Mouse (Mus musculus) intestine, embryonic 16.5 days (tissue): ENCODE results near the gene Grin2b. TPM values are rescaled to one million over a fixed set of nuclear protein-coding genes. Genes with fewer than 3 reads are reported as not detected.

Experiments used
- ATAC-seq: fragments of 200-750 bp; cut with Nextera tagmentation; 2 replicates; pipeline ENCODE4 v1.8.0; 2017; ENCODE audit warnings: moderate TSS enrichment, moderate library complexity
- H3K27ac ChIP-seq: fragments of 300-500 bp; sonication (generic); 2 replicates; pipeline ENCODE4 v1.5.1; 2014; ENCODE audit warnings: mild to moderate bottlenecking, low read length
- H3K27me3 ChIP-seq: fragments of 300-500 bp; sonication (generic); replicated peaks from 2 replicates; pipeline ENCODE4 v1.6.1; 2014; ENCODE audit warnings: low read length, control low read depth, mixed read lengths; ENCODE audit not compliant: control insufficient read depth, insufficient read depth
- H3K36me3 ChIP-seq: fragments of 300-500 bp; sonication (generic); 2 replicates; pipeline ENCODE4 v1.6.1; 2014; ENCODE audit warnings: low read length, control low read depth; ENCODE audit not compliant: control insufficient read depth, insufficient read depth
- H3K4me1 ChIP-seq: fragments of 300-500 bp; sonication (generic); 2 replicates; pipeline ENCODE4 v1.6.1; 2014; ENCODE audit warnings: low read length, control low read depth, mixed read lengths; ENCODE audit not compliant: control insufficient read depth, insufficient read depth
- H3K4me2 ChIP-seq: fragments of 300-500 bp; sonication (generic); 2 replicates; pipeline ENCODE4 v1.6.1; 2014; ENCODE audit warnings: low read depth, low read length, control low read depth
- H3K4me3 ChIP-seq: fragments of 300-500 bp; sonication (generic); 2 replicates; pipeline ENCODE4 v1.5.1; 2014; ENCODE audit warnings: mild to moderate bottlenecking, low read length
- H3K9ac ChIP-seq: fragments of 300-500 bp; sonication (generic); 2 replicates; pipeline ENCODE4 v1.6.1; 2014; ENCODE audit warnings: low read depth, low read length
- H3K9me3 ChIP-seq: fragments of 300-500 bp; sonication (generic); 2 replicates; pipeline ENCODE4 v1.6.1; 2016; ENCODE audit warnings: low read length, control low read depth; ENCODE audit not compliant: control insufficient read depth
- WGBS: fragments of 180-500 bp; shearing (Covaris S2); extraction: QIAGEN DNeasy Blood & Tissue Kit; methylation state at CpG from one replicate; pipeline ENCODE4 v1.1.7; 2014; 5-methylcytosine and 5-hydroxymethylcytosine counted together
- polyA plus RNA-seq: library from polyadenylated mRNA; unstranded; fragments of >200 nt; fragmentation: Nextera tagmentation; extraction: Ambion mirVana; gene quantifications from 2 replicates; pipeline ENCODE4 v1.2.1, GENCODE M21; 2015

Gene Grin2b
- polyA plus RNA-seq, 1 experiment from 2014 or later: not detected

DNA sequence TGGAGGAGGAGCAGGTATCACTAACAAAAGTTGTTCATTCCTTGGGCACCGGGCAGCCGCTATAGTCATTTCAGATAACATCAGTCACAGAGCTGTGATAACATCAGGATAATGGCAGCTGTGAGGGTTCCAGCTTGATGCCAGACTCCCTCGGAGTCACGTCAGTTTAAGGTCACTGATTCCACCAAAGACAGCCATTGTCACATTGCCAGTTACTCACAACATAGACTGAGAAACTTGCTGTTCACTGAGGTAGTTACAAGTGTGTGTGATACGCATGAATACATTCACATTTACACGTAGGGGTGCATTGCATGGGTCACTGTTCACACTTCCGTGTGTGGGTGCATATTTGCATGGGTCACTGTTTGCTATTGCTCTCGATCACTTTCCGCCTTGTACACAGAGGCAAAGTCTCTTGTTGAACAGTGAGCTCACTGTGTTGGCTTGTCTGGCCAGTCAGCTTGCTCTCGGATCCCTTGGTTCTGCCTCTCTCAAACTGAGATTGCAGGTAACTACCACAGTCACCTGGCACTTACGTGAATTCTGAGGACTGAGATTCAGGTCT, 383.6 kb downstream of the Grin2b start:
- H3K4me3 ChIP-seq: no peak overlapping the region
- no peaks in the 10 kb centered on the region for H3K4me1 ChIP-seq
- no peak overlapping the region for H3K4me2 ChIP-seq
- 79% methylated on average over 11 of the region's 11 CpGs for WGBS
- no peaks in the 10 kb centered on the region for H3K36me3 ChIP-seq
- H3K9me3 ChIP-seq: no peaks in the 10 kb centered on the region
- H3K9ac ChIP-seq: no peak overlapping the region
- no peak overlapping the region for H3K27ac ChIP-seq
- no peaks in the 10 kb centered on the region for H3K27me3 ChIP-seq
- no peak for ATAC-seq

DNA sequence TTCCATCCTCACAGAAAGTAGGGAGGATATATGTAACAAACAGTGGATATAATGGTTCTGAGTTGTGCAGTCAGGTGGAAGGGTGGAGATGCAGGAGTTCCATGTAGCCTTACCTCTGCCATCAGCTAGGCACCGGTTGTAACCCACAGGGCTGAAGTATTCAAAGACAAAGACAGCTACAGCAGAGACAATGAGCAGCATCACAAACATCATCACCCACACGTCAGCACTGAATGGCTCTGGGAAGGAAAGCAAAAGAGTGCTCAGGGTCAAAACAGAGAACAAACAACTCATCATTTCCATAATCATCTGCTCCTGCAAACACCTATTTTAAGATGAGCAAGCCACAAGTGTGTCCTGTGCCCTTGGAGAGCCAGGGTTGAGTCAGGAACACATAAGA, 398.6 kb downstream of the Grin2b start:
- Histone ChIP-seq H3K4me1 (no peaks in the 10 kb centered on the region), H3K36me3 (no peaks in the 10 kb centered on the region), H3K9ac (no peak overlapping the region), H3K27me3 (no peaks in the 10 kb centered on the region), H3K4me3 (no peak overlapping the region), H3K9me3 (no peaks in the 10 kb centered on the region), H3K27ac (no peak overlapping the region), H3K4me2 (no peak overlapping the region)
- no peak for ATAC-seq
- 80% methylated on average over 2 of the region's 2 CpGs for WGBS

DNA sequence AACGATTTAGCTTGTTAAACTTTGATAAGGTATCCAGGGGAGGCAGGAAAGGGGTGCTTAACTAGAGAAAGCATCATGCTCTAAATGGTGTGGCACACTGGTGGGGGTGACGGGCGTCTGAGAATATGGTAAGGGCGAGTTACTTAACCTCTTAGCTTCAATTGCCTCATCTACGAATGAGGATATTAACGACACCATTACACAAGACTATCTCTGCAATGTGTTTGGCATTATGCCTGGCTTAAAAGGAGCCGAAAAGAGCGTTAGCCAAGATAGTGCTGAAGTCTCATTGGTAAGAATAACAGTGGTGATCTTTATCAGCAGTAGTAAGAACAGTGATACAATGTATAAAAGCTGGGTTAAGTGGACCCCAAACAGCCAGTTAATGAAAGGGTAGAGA, 405.7 kb downstream of the Grin2b start:
- WGBS: 77% methylated on average over 8 of the region's 8 CpGs
- ATAC-seq: no peak

DNA sequence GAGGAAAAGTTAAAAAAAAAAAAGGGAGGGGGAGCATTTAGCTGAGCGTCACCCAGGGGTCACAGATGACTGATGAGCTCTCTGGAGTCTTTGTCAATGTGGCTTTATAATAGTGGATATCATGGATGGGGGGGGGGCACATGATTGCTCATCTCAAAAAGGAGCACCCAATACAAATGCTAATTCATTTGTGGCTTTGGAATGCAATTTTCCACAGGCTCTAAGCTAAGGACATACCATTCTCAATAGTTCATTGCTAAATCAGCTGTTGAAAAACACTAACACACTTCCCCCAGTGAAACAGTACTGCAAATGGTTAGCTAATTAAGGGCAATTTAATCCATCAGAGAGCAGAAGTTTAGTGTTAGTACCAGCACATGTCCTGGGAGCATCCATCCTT, 414.6 kb downstream of the Grin2b start:
- Histone ChIP-seq H3K36me3 (no peaks in the 10 kb centered on the region), H3K4me3 (no peak overlapping the region), H3K27ac (no peak overlapping the region), H3K27me3 (no peaks in the 10 kb centered on the region), H3K9ac (no peak overlapping the region), H3K9me3 (no peaks in the 10 kb centered on the region), H3K4me1 (no peaks in the 10 kb centered on the region), H3K4me2 (no peak overlapping the region)
- ATAC-seq: no peak
- WGBS: 52% methylated on average over 1 of the region's 1 CpGs

More for the DNA sequence above, 405.7 kb downstream of the Grin2b start:
- Histone ChIP-seq H3K27ac (no peak overlapping the region), H3K9ac (no peak overlapping the region), H3K36me3 (no peaks in the 10 kb centered on the region), H3K9me3 (no peaks in the 10 kb centered on the region), H3K4me2 (no peak overlapping the region), H3K4me1 (no peaks in the 10 kb centered on the region), H3K27me3 (no peaks in the 10 kb centered on the region), H3K4me3 (no peak overlapping the region)

DNA sequence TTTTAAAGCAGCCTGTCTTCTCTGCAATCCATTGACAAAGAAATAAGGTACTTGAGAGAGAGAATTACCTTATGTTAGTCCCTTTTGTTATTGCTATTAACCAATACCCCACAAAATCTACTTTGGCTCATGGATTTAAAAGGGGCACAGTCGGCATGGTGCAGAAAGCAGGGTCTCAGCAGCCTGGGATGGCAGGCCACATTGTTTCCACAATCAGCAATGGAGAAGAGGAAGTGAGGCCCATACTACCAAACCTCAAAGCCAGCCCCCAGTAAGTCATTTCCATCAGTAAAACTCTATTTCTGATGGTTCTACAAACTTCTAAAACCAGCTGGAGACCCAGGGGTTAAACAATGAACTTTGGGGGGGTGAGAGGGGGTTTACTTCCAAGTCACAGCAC, 417.2 kb downstream of the Grin2b start:
- Histone ChIP-seq H3K4me2 (no peak overlapping the region), H3K4me3 (no peak overlapping the region), H3K9ac (no peak overlapping the region), H3K27me3 (no peaks in the 10 kb centered on the region), H3K9me3 (no peaks in the 10 kb centered on the region), H3K4me1 (no peaks in the 10 kb centered on the region), H3K36me3 (no peaks in the 10 kb centered on the region), H3K27ac (no peak overlapping the region)
- no peak for ATAC-seq
- WGBS: 72% methylated on average over 1 of the region's 1 CpGs

DNA sequence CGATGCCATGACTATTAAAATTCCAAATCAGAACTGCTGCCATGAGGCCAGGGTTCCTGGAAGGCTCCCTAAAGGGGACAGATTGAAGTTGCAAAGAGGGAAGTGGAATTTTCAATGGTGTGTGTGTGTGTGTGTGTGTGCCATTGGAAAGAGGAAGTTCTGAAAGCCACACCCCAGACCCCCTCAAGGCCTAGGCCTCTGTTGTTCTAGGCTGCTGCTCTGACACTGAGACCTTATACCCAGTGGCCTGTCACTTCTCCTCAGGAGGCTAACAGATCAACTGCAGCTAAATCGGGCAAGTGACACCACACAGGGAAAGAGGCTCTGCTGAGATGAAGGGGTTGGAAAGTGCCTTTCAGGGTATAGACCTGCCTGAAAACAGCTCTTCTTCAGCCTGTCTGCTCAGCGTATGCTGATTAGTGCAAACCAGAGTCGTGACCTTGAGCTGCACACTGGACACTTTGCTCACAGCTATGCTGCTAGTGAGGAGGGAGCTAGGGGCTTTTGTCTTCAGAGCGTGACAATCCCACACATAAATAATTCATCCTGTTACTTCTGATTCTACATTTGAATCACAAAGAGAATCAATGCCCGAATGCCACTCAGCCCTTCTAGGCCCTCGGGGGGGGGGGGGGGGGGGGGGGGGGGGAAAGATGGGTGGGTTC, 424.8 kb downstream of the Grin2b start:
- WGBS: 73% methylated on average over 6 of the region's 7 CpGs
- Histone ChIP-seq H3K27me3 (no peaks in the 10 kb centered on the region), H3K9ac (no peak overlapping the region), H3K4me1 (no peaks in the 10 kb centered on the region), H3K27ac (no peak overlapping the region), H3K9me3 (no peaks in the 10 kb centered on the region), H3K4me3 (no peak overlapping the region), H3K4me2 (no peak overlapping the region), H3K36me3 (no peaks in the 10 kb centered on the region)
- no peak for ATAC-seq

DNA sequence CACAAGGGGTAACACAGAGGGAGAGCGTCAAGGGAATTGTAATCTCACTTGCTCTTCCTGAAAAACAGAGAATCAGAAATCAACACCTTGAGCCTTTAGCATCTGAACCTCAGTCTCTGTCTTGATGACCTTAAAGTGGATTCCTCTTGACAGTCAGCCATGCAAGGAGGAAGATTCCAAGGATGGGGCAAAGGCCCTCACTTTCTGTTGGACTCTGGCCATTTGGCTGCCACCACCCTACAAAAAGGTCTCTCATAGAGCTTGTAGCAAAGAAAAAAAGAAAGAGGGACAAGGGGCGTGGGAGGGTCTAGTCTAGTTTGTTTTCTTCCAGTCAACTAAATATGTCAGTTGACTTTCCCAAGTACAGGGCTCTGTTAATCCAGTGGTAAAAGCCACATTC, 427.7 kb downstream of the Grin2b start:
- Histone ChIP-seq H3K27me3 (no peaks in the 10 kb centered on the region), H3K36me3 (no peaks in the 10 kb centered on the region), H3K4me3 (no peak overlapping the region), H3K27ac (no peak overlapping the region), H3K9me3 (no peaks in the 10 kb centered on the region), H3K9ac (no peak overlapping the region), H3K4me1 (no peaks in the 10 kb centered on the region), H3K4me2 (no peak overlapping the region)
- ATAC-seq: no peak
- WGBS: 77% methylated on average over 2 of the region's 2 CpGs

DNA sequence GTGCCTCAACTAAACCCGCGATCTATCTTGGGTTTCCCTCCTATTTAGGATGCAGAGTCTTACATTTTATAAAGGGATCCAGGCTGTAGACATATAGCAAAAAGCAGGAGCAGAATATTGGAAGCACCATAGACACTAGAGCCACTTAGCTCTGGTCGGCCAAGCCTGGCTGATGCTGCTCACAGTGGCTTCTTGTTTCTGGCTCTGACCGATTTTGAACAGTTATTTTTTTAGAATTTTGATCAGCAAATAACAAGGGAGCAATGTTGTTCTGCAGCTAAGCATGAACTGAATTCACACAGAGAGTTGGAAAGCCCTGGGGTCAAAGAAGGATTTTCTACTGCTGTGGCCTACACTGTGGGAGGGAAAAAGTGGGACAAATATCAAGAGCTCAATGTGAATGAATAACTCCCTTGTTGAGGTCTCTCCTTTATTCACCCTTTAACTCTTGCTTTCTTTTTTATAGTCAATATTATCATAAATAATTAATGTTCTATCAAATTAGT, 439.0 kb downstream of the Grin2b start:
- H3K4me2 ChIP-seq: no peak overlapping the region
- no peaks in the 10 kb centered on the region for H3K4me1 ChIP-seq
- no peaks in the 10 kb centered on the region for H3K27me3 ChIP-seq
- no peaks in the 10 kb centered on the region for H3K9me3 ChIP-seq
- ATAC-seq: no peak
- no peak overlapping the region for H3K9ac ChIP-seq
- H3K27ac ChIP-seq: no peak overlapping the region
- WGBS: 96% methylated on average over 4 of the region's 4 CpGs
- no peak overlapping the region for H3K4me3 ChIP-seq
- no peaks in the 10 kb centered on the region for H3K36me3 ChIP-seq

DNA sequence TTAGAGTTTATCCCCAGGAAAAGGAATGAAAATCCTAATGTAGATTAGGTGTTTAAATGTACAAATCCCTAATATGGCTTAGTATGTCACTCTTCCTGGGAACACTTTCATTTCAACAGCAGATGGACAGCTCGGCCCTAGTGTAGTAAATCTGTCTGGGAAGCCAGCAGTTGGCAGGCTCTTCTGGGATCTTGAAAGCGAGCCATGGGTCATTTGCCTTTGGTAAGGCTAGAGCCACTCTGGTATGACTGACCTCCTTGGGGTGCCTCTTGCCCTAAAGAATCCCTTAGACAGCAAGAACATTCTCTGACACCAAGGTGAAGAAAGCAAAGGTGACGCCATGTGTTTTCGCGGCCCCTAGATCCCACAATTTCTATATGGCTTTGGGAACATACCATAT, 446.2 kb downstream of the Grin2b start:
- H3K9ac ChIP-seq: no peak overlapping the region
- WGBS: 91% methylated on average over 5 of the region's 5 CpGs
- no peak for ATAC-seq
- no peaks in the 10 kb centered on the region for H3K9me3 ChIP-seq
- no peaks in the 10 kb centered on the region for H3K4me1 ChIP-seq
- H3K27me3 ChIP-seq: no peaks in the 10 kb centered on the region
- no peak overlapping the region for H3K4me2 ChIP-seq
- no peaks in the 10 kb centered on the region for H3K36me3 ChIP-seq
- H3K4me3 ChIP-seq: no peak overlapping the region
- H3K27ac ChIP-seq: no peak overlapping the region

DNA sequence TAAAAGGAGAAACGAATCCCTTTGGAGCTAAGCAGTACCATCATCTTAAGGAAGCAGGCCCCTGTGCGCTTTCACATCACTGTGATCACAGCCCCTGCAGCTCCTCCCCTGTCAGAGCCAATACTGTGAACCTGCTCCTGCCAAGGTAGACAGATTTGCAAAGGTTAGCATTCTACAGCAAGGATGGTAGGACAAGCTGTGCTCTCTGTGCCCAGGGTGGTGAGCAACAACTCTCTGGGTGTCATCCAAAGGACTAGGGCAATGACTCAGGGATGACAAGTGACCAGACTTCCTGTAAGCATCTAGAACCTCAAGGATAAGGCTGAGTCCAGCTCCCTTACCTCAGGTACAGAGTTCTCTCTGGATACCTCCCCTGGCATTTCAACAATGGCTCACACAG, 451.6 kb downstream of the Grin2b start:
- H3K4me2 ChIP-seq: no peak overlapping the region

More for the DNA sequence above, 451.6 kb downstream of the Grin2b start:
- no peak overlapping the region for H3K27ac ChIP-seq
- 90% methylated on average over 2 of the region's 2 CpGs for WGBS
- no peaks in the 10 kb centered on the region for H3K27me3 ChIP-seq
- no peak overlapping the region for H3K9ac ChIP-seq
- H3K36me3 ChIP-seq: no peaks in the 10 kb centered on the region
- no peak for ATAC-seq
- H3K4me1 ChIP-seq: no peaks in the 10 kb centered on the region
- H3K9me3 ChIP-seq: no peaks in the 10 kb centered on the region
- H3K4me3 ChIP-seq: no peak overlapping the region
